Mouse (Mus musculus) erythroblast, embryonic 14.5 days (primary cell): ENCODE data around the gene Adpgk.

Experiments
- GATA1 ChIP-seq: IDR thresholded peaks from 2 replicates; pipeline ENCODE4 v1.6.1; 2012; ENCODE audit warnings: low read length, inconsistent platforms, mixed read lengths
- TAL1 ChIP-seq: IDR thresholded peaks from 3 replicates; pipeline ENCODE4 v1.6.1; 2012; ENCODE audit warnings: low read length, inconsistent platforms, mixed read lengths

GRCm38 (mm10) chr9:59292493-59292875 is 1.1 kb downstream of the Adpgk start:
- no peak for TF ChIP-seq GATA1
- TF ChIP-seq TAL1: no peak
